Mouse (Mus musculus): ENCODE results near the gene Fbrsl1.

- TF ChIP-seq POLR2A (IDR thresholded peaks at IDR 0.05; ENCODE audit: extremely low read depth, insufficient read depth, low read length) (no peak), CTCF (IDR thresholded peaks at IDR 0.05; ENCODE audit: extremely low read depth, insufficient read depth, low read length) (peak; percentile 38; the same call in 1 of the 2 replicates)
Observed at GRCm38 (mm10) chr5:110434816-110435215, 13.5 kb downstream of the Fbrsl1 start.

Measured in cortical plate, adult 2 months (tissue).